Mouse (Mus musculus) right cerebral cortex, adult 18-20 months (tissue): ENCODE measurements at regions not wholly inside any gene's neighbourhood (a gene's known extent, or its start where the extent isn't known, plus 50 kb on each side); places are given as distances from the start of the nearest gene placed in this dataset.
A peak's percentile ranks its signal among the peaks of the same experiment; 100 is the strongest.

ENCODE experiments used
- DNase-seq: peaks from one replicate; pipeline ENCODE4 v3.0.0; 2022; ENCODE audit warnings: mixed read lengths

GRCm38 (mm10) chr10:83819266-83819949 is 96.7 kb downstream of the 1500009L16Rik start:
- peak; percentile 82 for DNase-seq

GRCm38 (mm10) chr10:83819950-83820275 is 97.2 kb downstream of the 1500009L16Rik start:
- no peak for DNase-seq

- DNase-seq: no peak
Observed at GRCm38 (mm10) chr10:83821089-83821488, 98.4 kb downstream of the 1500009L16Rik start.

GRCm38 (mm10) chr10:83826105-83826504 is 103.4 kb downstream of the 1500009L16Rik start:
- no peak for DNase-seq

- DNase-seq: peak; percentile 10
Observed at GRCm38 (mm10) chr10:83836351-83836750, 113.7 kb downstream of the 1500009L16Rik start.

GRCm38 (mm10) chr10:83840226-83840625 is 117.6 kb downstream of the 1500009L16Rik start:
- DNase-seq: no peak

- no peak for DNase-seq
Observed at GRCm38 (mm10) chr10:83850881-83851280, 128.2 kb downstream of the 1500009L16Rik start.

GRCm38 (mm10) chr10:83852194-83852593 is 129.5 kb downstream of the 1500009L16Rik start:
- DNase-seq: no peak

- no peak for DNase-seq
Observed at GRCm38 (mm10) chr10:83852806-83853205, 130.1 kb downstream of the 1500009L16Rik start.

- DNase-seq: no peak
Observed at GRCm38 (mm10) chr10:83857794-83858442, 135.3 kb downstream of the 1500009L16Rik start.

- DNase-seq: no peak
Observed at GRCm38 (mm10) chr10:83858689-83859088, 136.0 kb downstream of the 1500009L16Rik start.

- DNase-seq: no peak
Observed at GRCm38 (mm10) chr10:83859633-83860032, 137.0 kb downstream of the 1500009L16Rik start.

GRCm38 (mm10) chr10:83861574-83862190 is 139.0 kb downstream of the 1500009L16Rik start:
- no peak for DNase-seq

GRCm38 (mm10) chr10:83864591-83864990 is 141.9 kb downstream of the 1500009L16Rik start:
- DNase-seq: no peak

GRCm38 (mm10) chr10:83865929-83866328 is 143.3 kb downstream of the 1500009L16Rik start:
- DNase-seq: no peak

GRCm38 (mm10) chr10:83871736-83872400 is 149.2 kb downstream of the 1500009L16Rik start:
- DNase-seq: no peak

GRCm38 (mm10) chr10:83878745-83879144 is 156.1 kb downstream of the 1500009L16Rik start:
- no peak for DNase-seq

- DNase-seq: no peak
Observed at GRCm38 (mm10) chr10:83882119-83882890, 159.6 kb downstream of the 1500009L16Rik start.

- DNase-seq: no peak
Observed at GRCm38 (mm10) chr10:83882891-83883185, 160.2 kb downstream of the 1500009L16Rik start.

GRCm38 (mm10) chr10:83884553-83884952 is 161.9 kb downstream of the 1500009L16Rik start:
- no peak for DNase-seq

GRCm38 (mm10) chr10:83888587-83888986 is 165.9 kb downstream of the 1500009L16Rik start:
- DNase-seq: no peak

GRCm38 (mm10) chr10:83895741-83896150 is 173.1 kb downstream of the 1500009L16Rik start:
- peak; percentile 2 for DNase-seq

GRCm38 (mm10) chr10:83896160-83896559 is 173.5 kb downstream of the 1500009L16Rik start:
- DNase-seq: no peak
